Mouse (Mus musculus) spleen, adult 2 months (tissue): ENCODE data around the gene Acvr1b. TPM values are rescaled to one million over a fixed set of nuclear protein-coding genes. Genes with fewer than 3 reads are reported as not detected.

Experiments used
- DNase-seq, 2 experiments: peaks; one replicate each; pipeline versions ENCODE4 v3.0.0 to v3.0.0-alpha.2; 2012 to 2021; ENCODE audit warnings: low spot score in 2 of 2, low read depth in 1 of 2
- H3K27ac ChIP-seq: fragments of 200-500 bp; 2 replicates; pipeline ENCODE4 v1.5.1; 2012; ENCODE audit warnings: low read length, inconsistent platforms; ENCODE audit not compliant: insufficient read depth
- H3K27me3 ChIP-seq: fragments of 200-500 bp; 2 replicates; pipeline ENCODE4 v1.6.1; 2012; ENCODE audit warnings: mild to moderate bottlenecking, moderate library complexity, low read length, inconsistent platforms; ENCODE audit not compliant: control insufficient read depth, insufficient read depth
- H3K36me3 ChIP-seq: fragments of 200-500 bp; 2 replicates; pipeline ENCODE4 v1.6.1; 2012; ENCODE audit warnings: mild to moderate bottlenecking, low read length, inconsistent platforms; ENCODE audit not compliant: control insufficient read depth, insufficient read depth
- H3K4me1 ChIP-seq: fragments of 200-500 bp; 2 replicates; pipeline ENCODE4 v1.6.1; 2011; ENCODE audit warnings: inconsistent platforms; ENCODE audit not compliant: control insufficient read depth, insufficient read depth, insufficient read length
- H3K4me3 ChIP-seq: fragments of 200-500 bp; 2 replicates; pipeline ENCODE4 v1.5.1; 2011; ENCODE audit warnings: mild to moderate bottlenecking, inconsistent platforms; ENCODE audit not compliant: insufficient read depth, insufficient read length; ENCODE audit errors: extremely low read depth
- CTCF ChIP-seq: fragments of 200-500 bp; IDR thresholded peaks from 2 replicates; pipeline ENCODE4 v1.5.1; 2011; ENCODE audit warnings: mild to moderate bottlenecking, inconsistent platforms; ENCODE audit not compliant: insufficient read depth, insufficient read length, insufficient replicate concordance; ENCODE audit errors: extremely low read depth
- POLR2A ChIP-seq: fragments of 200-500 bp; IDR thresholded peaks from 2 replicates; pipeline ENCODE4 v1.6.1; 2011; ENCODE audit warnings: low read depth, low read length, inconsistent platforms
- WGBS: fragments of 180-500 bp; shearing (Covaris S2); methylation state at CpG from one replicate; pipeline ENCODE4 v1.1.7; 2018; 5-methylcytosine and 5-hydroxymethylcytosine counted together
- polyA plus RNA-seq: library from polyadenylated mRNA; depleted of rRNA; stranded (reverse); fragments of >200 nt; gene quantifications from 2 replicates; pipeline ENCODE4 v1.2.3, GENCODE M21; 2012; rRNA removed

Gene Acvr1b
- polyA plus RNA-seq = 17.9 and 20.2 TPM in 2 replicates

DNA sequence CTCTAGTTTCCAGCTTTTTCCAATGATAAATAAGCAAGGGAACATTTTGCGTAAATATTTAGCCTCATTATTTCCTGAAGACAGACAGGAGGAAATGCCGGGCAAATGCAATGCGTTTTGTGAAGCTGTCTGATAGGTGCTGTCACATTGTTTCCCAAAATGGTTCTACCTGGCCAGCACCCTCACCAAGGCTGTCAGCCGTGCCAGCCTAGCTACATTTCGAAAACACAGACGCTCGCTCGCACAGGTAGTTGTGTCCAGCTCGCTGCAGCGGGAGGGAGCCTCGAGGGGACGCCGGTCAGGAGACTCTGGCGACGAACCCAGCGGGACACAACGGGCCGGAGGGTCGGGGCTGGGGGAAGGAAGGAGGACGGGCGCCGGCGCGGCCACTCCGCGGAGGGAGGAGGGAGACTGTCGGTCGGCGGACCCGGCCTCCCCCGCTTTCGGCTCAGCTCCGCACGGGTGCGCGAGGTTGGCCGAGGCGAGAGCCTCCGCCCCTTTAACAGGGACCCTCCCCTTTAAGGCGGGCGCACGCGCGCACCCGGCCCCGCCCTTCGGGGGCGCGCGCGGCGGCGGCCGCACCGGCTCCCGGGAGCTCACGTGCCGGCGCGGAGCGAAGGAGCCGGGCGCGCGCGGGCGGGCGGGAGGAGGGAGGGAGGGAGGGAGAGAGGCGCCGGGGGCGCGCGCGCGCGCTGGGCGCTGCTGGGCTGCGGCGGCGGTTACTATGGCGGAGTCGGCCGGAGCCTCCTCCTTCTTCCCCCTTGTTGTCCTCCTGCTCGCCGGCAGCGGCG lies at the start of gene Acvr1b:
Acvr1b (plus strand) TSS at position 647 of the 791 bp plus-strand sequence.
- no peak for TF ChIP-seq CTCF
- peak; percentile 80; the same call in 1 of the 2 replicates for TF ChIP-seq POLR2A
- peak; percentile 79 to 87 for DNase-seq
- Histone ChIP-seq H3K27me3 (no peaks in the 10 kb centered on the region), H3K36me3 (no peaks in the 10 kb centered on the region), H3K4me3 (peak within 1 kb of the TSS; percentile 99), H3K27ac (peak within 1 kb of the TSS; percentile 96), H3K4me1 (peaks cover 2% of the 10 kb centered on the region; the same call in 1 of the 2 replicates)
- WGBS = under 1% methylated on average over 41 of the region's 87 CpGs

GRCm38 (mm10) chr15:101125561-101125960 lies 48.3 kb upstream of the Acvr1b start:
- DNase-seq = no peak
- H3K4me1 ChIP-seq = no peaks in the 10 kb centered on the region
- no peak overlapping the region for H3K27ac ChIP-seq
- whole genome bisulfite sequencing = 85% methylated on average over 6 of the region's 6 CpGs
- H3K27me3 ChIP-seq = peaks cover 7% of the 10 kb centered on the region
- no peaks in the 10 kb centered on the region for H3K36me3 ChIP-seq
- TF ChIP-seq CTCF = no peak
- no peak for TF ChIP-seq POLR2A
- no peak overlapping the region for H3K4me3 ChIP-seq

DNA sequence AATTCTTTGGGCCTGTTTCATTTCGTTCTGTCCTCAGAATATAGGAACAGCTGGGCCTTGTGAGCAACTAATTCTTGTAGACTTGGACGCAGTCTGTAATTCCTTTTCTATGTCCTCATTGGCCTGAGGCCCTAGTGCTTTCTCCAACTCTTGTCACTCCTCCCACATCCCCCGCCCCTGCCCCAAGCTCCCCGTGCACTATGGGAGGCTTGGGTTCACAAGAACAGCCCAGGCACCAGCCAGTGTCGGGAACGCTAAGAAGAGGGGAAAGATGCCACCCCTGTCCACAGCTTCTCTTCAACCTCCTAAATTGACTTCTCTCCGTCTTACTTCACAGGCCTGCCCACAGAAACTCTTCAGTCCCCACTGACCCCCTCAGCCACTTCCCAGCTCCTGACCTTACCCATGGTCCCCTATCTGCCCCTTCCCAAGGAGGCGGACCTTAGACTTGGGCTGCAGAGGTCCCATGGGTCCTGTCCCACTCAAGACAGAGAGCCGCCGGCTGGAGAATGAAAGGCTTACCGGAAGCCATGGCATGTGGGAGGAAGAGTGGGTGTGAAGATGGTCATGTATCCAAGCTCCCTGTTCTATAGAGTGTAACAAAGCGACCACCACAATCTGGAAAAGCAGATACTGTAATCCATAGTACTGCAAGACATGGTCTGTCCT lies 46.9 kb upstream of the Acvr1b start:
- no peak overlapping the region for H3K27ac ChIP-seq
- H3K4me1 ChIP-seq = no peaks in the 10 kb centered on the region; the same call in 1 of the 2 replicates
- 87% methylated on average over 12 of the region's 12 CpGs for WGBS
- peaks cover 7% of the 10 kb centered on the region for H3K27me3 ChIP-seq
- DNase-seq = no peak
- no peaks in the 10 kb centered on the region for H3K36me3 ChIP-seq
- TF ChIP-seq CTCF = no peak
- TF ChIP-seq POLR2A = no peak
- H3K4me3 ChIP-seq = no peak overlapping the region

- Histone ChIP-seq H3K4me3 (peak within 1 kb of the TSS; percentile 44), H3K4me1 (peaks cover 3% of the 10 kb centered on the region; the same call in 1 of the 2 replicates), H3K27ac (peak within 1 kb of the TSS; percentile 48), H3K36me3 (no peaks in the 10 kb centered on the region), H3K27me3 (peaks cover 7% of the 10 kb centered on the region)
- no peak for TF ChIP-seq POLR2A
- TF ChIP-seq CTCF = no peak
- DNase-seq = no peak
- WGBS = 9% methylated on average over 46 of the region's 46 CpGs
Measured at GRCm38 (mm10) chr15:101128181-101129089, 45.4 kb upstream of the Acvr1b start, which contains the start of gene Acvrl1. Acvrl1 (plus strand) TSS chr15:101128522.

GRCm38 (mm10) chr15:101129412-101129811 lies 44.5 kb upstream of the Acvr1b start:
- no peak overlapping the region for H3K27ac ChIP-seq
- no peak for TF ChIP-seq POLR2A
- no peak for TF ChIP-seq CTCF
- no peak for DNase-seq
- H3K4me1 ChIP-seq = peaks cover 7% of the 10 kb centered on the region; the same call in 1 of the 2 replicates
- WGBS = 58% methylated on average over 5 of the region's 5 CpGs
- no peak overlapping the region for H3K4me3 ChIP-seq
- H3K27me3 ChIP-seq = peaks cover 7% of the 10 kb centered on the region
- no peaks in the 10 kb centered on the region for H3K36me3 ChIP-seq

- TF ChIP-seq CTCF (no peak), POLR2A (no peak)
- Histone ChIP-seq H3K27me3 (peaks cover 7% of the 10 kb centered on the region), H3K4me3 (no peak overlapping the region), H3K4me1 (peaks cover 11% of the 10 kb centered on the region; the same call in 1 of the 2 replicates), H3K27ac (no peak overlapping the region), H3K36me3 (no peaks in the 10 kb centered on the region)
- no peak for DNase-seq
- 12% methylated on average over 11 of the region's 11 CpGs for WGBS
Measured at GRCm38 (mm10) chr15:101131498-101131897, 42.4 kb upstream of the Acvr1b start.
